Mouse (Mus musculus): ENCODE measurements around the gene Tmem213.

Gene Tmem213

GRCm38 (mm10) chr6:38152305-38152704, 43.2 kb downstream of the Tmem213 start:
- no peak for DNase-seq (ENCODE audit: low spot score)

GRCm38 (mm10) chr6:38156204-38156603, 47.1 kb downstream of the Tmem213 start:
- DNase-seq (ENCODE audit: low spot score): no peak

- DNase-seq (ENCODE audit: low spot score): no peak
Observed at GRCm38 (mm10) chr6:38157925-38158324, 48.9 kb downstream of the Tmem213 start.

DNA sequence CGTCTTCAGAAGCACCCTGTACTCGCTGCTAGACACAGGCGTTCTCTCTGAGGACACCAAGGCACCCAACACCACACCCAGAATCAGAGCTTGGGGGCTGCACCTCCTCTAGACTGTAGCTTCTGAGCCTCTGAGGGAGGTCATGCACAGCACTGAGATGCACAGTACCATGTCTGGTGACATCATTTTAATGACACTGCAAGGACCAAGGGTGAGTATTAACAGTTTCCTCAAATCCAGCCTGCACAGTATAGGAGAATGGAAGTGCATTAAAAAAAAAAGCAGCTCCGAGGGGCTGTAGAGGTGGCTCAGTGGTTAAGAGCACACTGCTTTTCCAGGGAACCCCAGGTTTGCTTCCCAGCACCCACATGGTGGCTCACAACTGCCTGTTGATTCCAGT, 50.5 kb downstream of the Tmem213 start:
- no peak for DNase-seq (ENCODE audit: low spot score)

DNA sequence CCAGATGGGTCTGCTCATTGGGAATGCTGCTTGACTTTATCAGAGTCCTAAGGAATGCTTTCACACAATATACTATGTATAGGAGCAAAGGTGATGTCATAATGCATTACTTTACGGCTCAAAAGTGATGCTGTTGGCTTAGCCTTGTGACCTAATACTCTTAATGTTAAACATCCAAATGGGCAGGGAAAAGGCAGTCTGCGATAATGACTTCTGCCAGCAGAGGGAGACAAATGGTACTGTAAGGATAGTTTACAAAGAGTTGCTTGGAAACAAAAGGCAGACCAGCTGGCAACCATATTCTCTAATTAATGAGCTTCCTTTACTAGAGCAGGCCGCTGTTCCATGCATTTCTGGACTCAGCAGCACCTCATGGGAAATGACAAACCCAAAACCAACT, 51.0 kb downstream of the Tmem213 start:
- DNase-seq (ENCODE audit: low spot score): peak; percentile 69

DNA sequence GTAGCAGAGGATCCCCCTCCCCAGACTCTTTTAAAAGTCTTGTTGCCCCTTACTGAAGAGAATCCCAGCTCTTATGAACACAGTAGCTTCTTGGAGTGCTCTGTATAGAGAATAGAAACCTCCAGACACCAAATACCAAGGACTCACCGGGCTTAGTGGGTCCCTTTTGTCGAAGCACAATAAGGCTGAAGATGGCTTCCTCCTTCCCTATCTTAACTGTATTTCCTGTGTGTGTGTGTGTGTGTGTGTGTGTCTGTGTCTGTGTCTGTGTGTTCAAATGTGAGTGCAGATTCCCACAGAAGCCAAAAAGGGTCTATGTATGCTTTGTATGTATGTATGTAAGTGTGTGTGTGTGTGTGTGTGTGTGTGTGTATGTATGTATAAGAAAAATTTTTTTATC, 51.5 kb downstream of the Tmem213 start:
- no peak for DNase-seq (ENCODE audit: low spot score)

GRCm38 (mm10) chr6:38162825-38163504, 53.9 kb downstream of the Tmem213 start:
- no peak for DNase-seq (ENCODE audit: low spot score)

DNA sequence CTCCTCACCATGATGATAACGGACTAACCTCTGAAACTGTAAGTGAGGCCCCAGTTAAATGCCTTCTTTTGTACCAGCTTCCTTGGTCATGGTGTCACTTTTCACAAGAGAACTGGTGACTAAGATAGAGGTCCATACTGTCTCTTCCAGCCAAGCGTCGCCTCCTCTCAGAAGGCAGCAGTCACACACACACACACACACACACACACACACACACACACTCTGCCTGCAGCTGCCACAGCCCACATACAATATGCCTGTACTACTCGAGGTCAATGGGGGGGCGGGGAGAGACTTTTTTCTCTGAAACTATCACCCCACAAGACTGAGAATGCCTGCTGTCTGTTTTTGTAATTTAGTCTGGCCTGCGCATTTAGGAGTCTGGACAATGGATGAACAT, 55.6 kb downstream of the Tmem213 start:
- DNase-seq (ENCODE audit: low spot score): no peak

- no peak for DNase-seq (ENCODE audit: low spot score)
Observed at GRCm38 (mm10) chr6:38165385-38165784, 56.3 kb downstream of the Tmem213 start.
